Mouse (Mus musculus): ENCODE results near the gene Fbxo41. TPM values are rescaled to one million over a fixed set of nuclear protein-coding genes. Genes with fewer than 3 reads are reported as not detected.

Gene Fbxo41
- 0.03 TPM in 1 of 2 replicates, not detected in the other for polyA plus RNA-seq (2015; fragmentation: Nextera tagmentation; extraction: Ambion mirVana)

GRCm38 (mm10) chr6:85502911-85503250, at the start of gene Fbxo41:
Gene Fbxo41 (minus strand): TSS chr6:85502994.

GRCm38 (mm10) chr6:85513531-85513910, 10.7 kb upstream of the Fbxo41 start, which contains the start of gene Egr4:
Gene Egr4 (minus strand): TSS chr6:85513589.

GRCm38 (mm10) chr6:85451664-85452410, 51.0 kb downstream of the Fbxo41 start, which contains the start of gene Pradc1:
Gene Pradc1 (minus strand): TSS chr6:85451970.

GRCm38 (mm10) chr6:85450697-85451663, 51.8 kb downstream of the Fbxo41 start, which contains the start of gene Cct7:
Gene Cct7 (plus strand): TSS chr6:85451514.

GRCm38 (mm10) chr6:85431842-85432431, 70.9 kb downstream of the Fbxo41 start, which contains the start of gene Smyd5:
Gene Smyd5 (plus strand): TSS chr6:85431989.

GRCm38 (mm10) chr6:85423836-85424379, 78.9 kb downstream of the Fbxo41 start, which contains the start of gene Noto:
Gene Noto (plus strand): TSS chr6:85423886.

Other genes starting within 250 kb of the Fbxo41 start
- gene Sfxn5, start 169.6 kb downstream of the Fbxo41 start, polyA plus RNA-seq (2015; fragmentation: Nextera tagmentation; extraction: Ambion mirVana), result 3.3 and 4.6 TPM in 2 replicates
- 20.0 and 20.7 TPM in 2 replicates for gene Rab11fip5, start 128.4 kb downstream of the Fbxo41 start, polyA plus RNA-seq (2015; fragmentation: Nextera tagmentation; extraction: Ambion mirVana)
- gene Noto, start 79.1 kb downstream of the Fbxo41 start, polyA plus RNA-seq (2015; fragmentation: Nextera tagmentation; extraction: Ambion mirVana), result not detected in 2 replicates
- gene Smyd5, start 71.0 kb downstream of the Fbxo41 start, polyA plus RNA-seq (2015; fragmentation: Nextera tagmentation; extraction: Ambion mirVana), result 18.3 and 20.7 TPM in 2 replicates
- 243 and 247 TPM in 2 replicates for gene Cct7, start 51.5 kb downstream of the Fbxo41 start, polyA plus RNA-seq (2015; fragmentation: Nextera tagmentation; extraction: Ambion mirVana)
- gene Pradc1, start 51.0 kb downstream of the Fbxo41 start, polyA plus RNA-seq (2015; fragmentation: Nextera tagmentation; extraction: Ambion mirVana), result 41.4 and 53.6 TPM in 2 replicates
- gene Egr4, start 10.6 kb upstream of the Fbxo41 start, polyA plus RNA-seq (2015; fragmentation: Nextera tagmentation; extraction: Ambion mirVana), result not detected in 2 replicates
- gene Alms1, start 84.5 kb upstream of the Fbxo41 start, polyA plus RNA-seq (2015; fragmentation: Nextera tagmentation; extraction: Ambion mirVana), result 0.60 and 1.0 TPM in 2 replicates
- 0.07 TPM in 1 of 2 replicates, not detected in the other for gene Nat8f7, start 210.2 kb upstream of the Fbxo41 start, polyA plus RNA-seq (2015; fragmentation: Nextera tagmentation; extraction: Ambion mirVana)

Data from skeletal muscle tissue, postnatal 0 days (tissue).